Mouse (Mus musculus): ENCODE measurements around the gene Pdk2. TPM values are rescaled to one million over a fixed set of nuclear protein-coding genes. Genes with fewer than 3 reads are reported as not detected.

Gene Pdk2
- polyA plus RNA-seq, 1 experiment from 2014 or later: 113 TPM

DNA sequence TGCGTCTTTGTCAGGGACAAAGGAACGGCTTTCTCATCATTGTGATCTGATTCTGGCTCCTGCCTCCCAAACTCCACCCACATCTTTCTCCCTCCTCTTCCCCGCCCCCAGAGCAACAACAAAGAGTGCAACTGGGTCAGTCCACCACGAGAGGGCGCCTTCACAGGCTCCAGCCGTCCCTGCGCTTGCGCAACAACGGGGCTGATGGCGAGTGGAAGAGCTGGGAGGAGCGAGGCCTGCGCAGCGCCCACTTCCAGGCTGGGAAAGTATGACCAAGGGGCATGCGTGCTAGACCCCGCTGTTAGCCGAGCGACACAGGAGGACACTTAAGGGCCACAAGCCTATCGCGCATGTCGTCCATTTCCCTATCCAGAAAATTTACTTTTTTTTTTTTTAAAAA, 62.2 kb downstream of the Pdk2 start:
- Histone ChIP-seq H3K4me3 (ENCODE audit: control insufficient read depth in 1 of 2, insufficient read depth in 1 of 2, low read depth in 1 of 2, low read length in 2 of 2) (peak overlapping the region; percentile 15 to 23; a peak in 3 of 4 replicates), H3K27ac (replicated peaks in 1 of 2; ENCODE audit: control insufficient read depth in 1 of 2, insufficient read depth in 1 of 2, low read depth in 2 of 2, low read length in 2 of 2) (peak overlapping the region in 1 of 2 experiments; percentile 45; a peak in 2 of 4 replicates), H3K4me2 (ENCODE audit: low read length) (peak overlapping the region; percentile 50), H3K36me3 (ENCODE audit: control insufficient read depth, insufficient read depth, low read length) (no peaks in the 10 kb centered on the region), H3K9ac (ENCODE audit: low read length) (peak overlapping the region; percentile 49; the same call in 1 of the 2 replicates), H3K9me3 (ENCODE audit: control insufficient read depth, low read length) (no peaks in the 10 kb centered on the region), H3K4me1 (ENCODE audit: control insufficient read depth in 2 of 2, insufficient read depth in 2 of 2, low read length in 2 of 2) (peaks cover 27 to 38% of the 10 kb centered on the region in 2 experiments), H3K27me3 (ENCODE audit: control insufficient read depth, insufficient read depth, low read length) (no peaks in the 10 kb centered on the region)
- WGBS: under 1% methylated on average over 20 of the region's 20 CpGs
- peak; percentile 82 for ATAC-seq (ENCODE audit: insufficient number of reproducible peaks, insufficient read depth, low FRiP score, low read depth)

DNA sequence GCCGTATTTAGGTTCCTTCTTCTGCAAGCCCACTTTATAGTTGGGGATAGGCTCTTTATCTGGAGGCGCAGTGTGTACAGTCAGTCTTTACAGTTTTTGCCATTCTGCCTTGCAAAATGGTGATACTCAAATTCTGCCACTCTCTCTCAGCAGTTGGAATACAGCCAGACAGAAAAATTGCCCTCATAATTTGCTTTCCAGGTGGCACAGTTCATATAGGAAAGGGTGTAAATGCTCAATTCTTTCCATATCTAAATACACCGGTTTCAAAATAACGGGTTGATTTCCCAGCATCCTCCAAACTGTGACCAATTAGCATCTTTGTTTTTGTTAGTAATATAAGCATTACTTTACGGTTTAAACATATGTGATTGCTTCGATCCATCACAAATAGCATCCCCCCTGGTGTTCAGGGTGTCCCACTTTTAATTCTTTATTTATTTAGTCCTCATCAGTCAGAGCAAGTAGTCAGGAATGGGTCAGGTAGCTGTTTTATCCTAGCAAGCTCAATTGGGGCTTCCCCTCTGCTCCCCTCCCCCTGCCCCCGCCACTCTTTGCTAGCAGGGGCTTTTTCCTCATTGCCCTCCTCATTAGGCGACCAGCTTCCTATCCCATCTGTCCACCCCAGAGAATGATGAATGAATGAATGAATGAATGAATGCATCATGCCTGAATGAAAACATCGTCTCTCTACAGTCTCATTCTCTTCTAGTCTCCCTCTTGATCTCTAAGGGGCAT, 62.8 kb downstream of the Pdk2 start:
- H3K27ac ChIP-seq (replicated peaks in 1 of 2; ENCODE audit: control insufficient read depth in 1 of 2, insufficient read depth in 1 of 2, low read depth in 2 of 2, low read length in 2 of 2): peak overlapping the region in 1 of 2 experiments; percentile 38; a peak in 2 of 4 replicates
- H3K4me2 ChIP-seq (ENCODE audit: low read length): peak overlapping the region; percentile 50
- no peak for ATAC-seq (ENCODE audit: insufficient number of reproducible peaks, insufficient read depth, low FRiP score, low read depth)
- no peaks in the 10 kb centered on the region for H3K36me3 ChIP-seq (ENCODE audit: control insufficient read depth, insufficient read depth, low read length)
- H3K4me3 ChIP-seq (ENCODE audit: control insufficient read depth in 1 of 2, insufficient read depth in 1 of 2, low read depth in 1 of 2, low read length in 2 of 2): no peak overlapping the region; a peak in 1 of 4 replicates
- H3K9ac ChIP-seq (ENCODE audit: low read length): no peak overlapping the region
- H3K27me3 ChIP-seq (ENCODE audit: control insufficient read depth, insufficient read depth, low read length): no peaks in the 10 kb centered on the region
- WGBS: 34% methylated on average over 9 of the region's 9 CpGs
- H3K4me1 ChIP-seq (ENCODE audit: control insufficient read depth in 2 of 2, insufficient read depth in 2 of 2, low read length in 2 of 2): peaks cover 32 to 44% of the 10 kb centered on the region in 2 experiments
- no peaks in the 10 kb centered on the region for H3K9me3 ChIP-seq (ENCODE audit: control insufficient read depth, low read length)

Other genes with a start within 250 kb of the Pdk2 start
- 447 and 511 TPM in 2 replicates for gene Col1a1, start 105.1 kb downstream of the Pdk2 start, polyA plus RNA-seq (2014; fragmentation: Nextera tagmentation; extraction: Ambion mirVana)
- gene Hils1, start 73.8 kb downstream of the Pdk2 start, polyA plus RNA-seq (2014; fragmentation: Nextera tagmentation; extraction: Ambion mirVana): 0.24 TPM in 2 replicates
- gene Sgca, start 65.0 kb downstream of the Pdk2 start, polyA plus RNA-seq (2014; fragmentation: Nextera tagmentation; extraction: Ambion mirVana): 34.6 and 36.7 TPM in 2 replicates
- gene Ppp1r9b, start 50.3 kb downstream of the Pdk2 start, polyA plus RNA-seq (2014; fragmentation: Nextera tagmentation; extraction: Ambion mirVana): 8.1 and 8.6 TPM in 2 replicates
- 8.5 and 10.1 TPM in 2 replicates for gene Samd14, start 31.5 kb downstream of the Pdk2 start, polyA plus RNA-seq (2014; fragmentation: Nextera tagmentation; extraction: Ambion mirVana)
- 9.4 TPM in 2 replicates for gene Itga3, start 35.4 kb upstream of the Pdk2 start, polyA plus RNA-seq (2014; fragmentation: Nextera tagmentation; extraction: Ambion mirVana)
- gene Dlx3, start 78.8 kb upstream of the Pdk2 start, polyA plus RNA-seq (2014; fragmentation: Nextera tagmentation; extraction: Ambion mirVana): not detected in 2 replicates
- not detected in 2 replicates for gene Dlx4, start 104.9 kb upstream of the Pdk2 start, polyA plus RNA-seq (2014; fragmentation: Nextera tagmentation; extraction: Ambion mirVana)
- gene Tac4, start 220.2 kb upstream of the Pdk2 start, polyA plus RNA-seq (2014; fragmentation: Nextera tagmentation; extraction: Ambion mirVana): not detected in 2 replicates

Data from heart, embryonic 14.5 days (tissue).